Mouse (Mus musculus): Measurements from ENCODE around the gene Meltf. TPM values are rescaled to one million over a fixed set of nuclear protein-coding genes. Genes with fewer than 3 reads are reported as not detected.

Meltf gene
- polyA plus RNA-seq, 1 experiment from 2014 or later = not detected

DNA sequence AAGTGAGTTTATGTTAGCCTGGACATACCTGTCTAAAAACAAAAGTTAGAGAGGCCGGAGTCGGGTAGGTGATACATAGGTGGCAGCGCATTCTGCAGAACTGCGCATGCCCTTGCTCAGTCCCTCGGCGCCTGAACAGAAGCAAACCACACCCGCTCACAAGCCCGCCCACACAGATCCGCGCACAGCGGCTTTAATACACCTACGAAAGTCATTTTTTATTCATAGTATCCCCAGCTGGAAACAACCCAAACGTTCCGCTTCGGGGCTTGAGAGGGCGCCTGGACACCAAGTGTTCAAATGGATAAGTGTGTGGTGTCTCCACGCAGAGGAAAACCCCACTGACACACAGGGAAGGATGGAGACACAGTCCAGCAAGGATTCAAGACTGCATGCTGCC is 52.7 kb downstream of the Meltf start:
- Histone ChIP-seq H3K4me2 (ENCODE audit: low read depth, low read length) (no peak overlapping the region), H3K27me3 (ENCODE audit: control insufficient read depth, insufficient read depth, low read length) (peaks cover 26% of the 10 kb centered on the region)
- DNase-seq (ENCODE audit: low spot score) = no peak

DNA sequence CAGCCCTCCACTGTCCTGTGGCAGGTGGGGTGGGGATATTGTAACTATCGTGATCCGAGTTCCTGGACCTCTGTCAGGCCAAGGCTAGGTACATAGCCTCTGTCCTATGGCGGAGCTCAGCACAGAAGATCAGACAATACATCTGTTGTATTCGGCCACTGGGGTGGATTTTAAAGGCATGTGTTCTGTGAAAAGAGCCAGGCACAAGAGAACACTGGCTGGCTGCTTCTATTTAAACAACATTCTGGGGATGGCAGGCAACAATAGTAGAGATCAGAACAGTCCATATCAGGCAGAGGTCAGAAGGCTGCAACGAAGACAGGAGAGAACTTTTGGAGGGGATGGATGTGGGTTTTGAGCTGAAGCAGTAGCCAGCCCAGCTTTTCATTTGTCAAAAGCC is 53.6 kb downstream of the Meltf start:
- H3K4me3 ChIP-seq (ENCODE audit: low read depth, low read length) = no peak overlapping the region
- ATAC-seq (replicated peaks; ENCODE audit: insufficient number of reproducible peaks, low FRiP score, low TSS enrichment, low read depth) = no peak

More for the DNA sequence above, 52.7 kb downstream of the Meltf start:
- Histone ChIP-seq H3K4me1 (ENCODE audit: control insufficient read depth, insufficient read depth, low read length) (peaks cover 3% of the 10 kb centered on the region), H3K27ac (replicated peaks; ENCODE audit: low read depth, low read length) (no peak overlapping the region), H3K9me3 (replicated peaks; ENCODE audit: control insufficient read depth, low read length) (no peaks in the 10 kb centered on the region), H3K9ac (replicated peaks; ENCODE audit: low read length) (no peak overlapping the region), H3K4me3 (ENCODE audit: low read depth, low read length) (no peak overlapping the region), H3K36me3 (replicated peaks; ENCODE audit: control insufficient read depth, insufficient read depth, low read depth, low read length) (no peaks in the 10 kb centered on the region)
- no peak for ATAC-seq (replicated peaks; ENCODE audit: insufficient number of reproducible peaks, low FRiP score, low TSS enrichment, low read depth)
- whole genome bisulfite sequencing = 61% methylated on average over 17 of the region's 17 CpGs

DNA sequence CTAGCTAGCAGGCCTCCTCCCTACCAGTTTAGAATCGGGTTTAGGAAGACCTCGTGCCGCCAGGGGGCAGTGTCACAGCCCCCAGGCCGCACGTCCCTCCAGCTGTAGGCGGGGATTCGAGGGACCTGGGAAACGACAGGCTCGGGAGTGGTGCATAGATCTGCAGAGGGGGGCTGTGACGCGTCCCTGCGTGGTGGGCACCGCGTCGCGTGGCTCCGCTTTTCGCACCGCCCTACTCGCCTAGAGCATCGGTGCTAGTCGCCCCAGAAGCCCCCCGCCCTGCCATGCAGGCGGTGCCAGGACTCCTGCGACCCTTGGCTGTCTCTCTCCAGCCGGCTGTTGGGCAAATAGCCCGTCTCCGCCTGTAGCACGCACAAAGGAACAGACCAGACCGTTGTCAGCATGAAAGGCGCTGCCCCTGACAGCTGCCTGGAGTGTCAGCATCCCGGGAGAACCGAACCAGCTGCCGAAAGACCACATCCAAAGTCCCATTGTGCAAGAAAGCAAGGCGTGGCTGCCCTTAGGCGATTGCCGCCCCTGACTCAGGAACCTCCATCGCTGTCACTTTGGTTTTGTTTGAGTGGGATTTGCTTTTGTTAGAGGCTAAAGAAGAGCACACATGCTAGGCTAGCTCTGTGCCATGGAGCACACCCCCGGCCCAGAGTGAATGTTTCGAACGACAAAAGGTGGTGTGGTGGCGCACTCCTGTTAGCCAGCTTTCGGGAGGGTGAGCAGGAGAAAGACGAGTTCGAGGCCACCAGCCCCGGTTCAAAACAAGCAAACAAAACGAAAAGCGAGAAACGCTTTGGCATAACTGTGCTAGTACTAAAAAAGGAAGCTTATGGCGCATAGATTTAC is 54.5 kb downstream of the Meltf start:
- Histone ChIP-seq H3K36me3 (replicated peaks; ENCODE audit: control insufficient read depth, insufficient read depth, low read depth, low read length) (no peaks in the 10 kb centered on the region), H3K27ac (replicated peaks; ENCODE audit: low read depth, low read length) (no peak overlapping the region), H3K27me3 (ENCODE audit: control insufficient read depth, insufficient read depth, low read length) (peaks cover 29% of the 10 kb centered on the region), H3K9ac (replicated peaks; ENCODE audit: low read length) (peak overlapping the region; percentile 61), H3K4me3 (ENCODE audit: low read depth, low read length) (peak overlapping the region; percentile 46), H3K9me3 (replicated peaks; ENCODE audit: control insufficient read depth, low read length) (no peaks in the 10 kb centered on the region), H3K4me2 (ENCODE audit: low read depth, low read length) (peak overlapping the region; percentile 83), H3K4me1 (ENCODE audit: control insufficient read depth, insufficient read depth, low read length) (peaks cover 3% of the 10 kb centered on the region)
- under 1% methylated on average over 50 of the region's 50 CpGs for WGBS
- ATAC-seq (replicated peaks; ENCODE audit: insufficient number of reproducible peaks, low FRiP score, low TSS enrichment, low read depth) = peak; percentile 92
- DNase-seq (ENCODE audit: low spot score) = peak; percentile 95

More for the DNA sequence above, 53.6 kb downstream of the Meltf start:
- 48% methylated on average over 5 of the region's 5 CpGs for WGBS
- Histone ChIP-seq H3K9ac (replicated peaks; ENCODE audit: low read length) (no peak overlapping the region), H3K27me3 (ENCODE audit: control insufficient read depth, insufficient read depth, low read length) (peaks cover 29% of the 10 kb centered on the region), H3K27ac (replicated peaks; ENCODE audit: low read depth, low read length) (no peak overlapping the region), H3K4me2 (ENCODE audit: low read depth, low read length) (no peak overlapping the region), H3K9me3 (replicated peaks; ENCODE audit: control insufficient read depth, low read length) (no peaks in the 10 kb centered on the region), H3K36me3 (replicated peaks; ENCODE audit: control insufficient read depth, insufficient read depth, low read depth, low read length) (no peaks in the 10 kb centered on the region), H3K4me1 (ENCODE audit: control insufficient read depth, insufficient read depth, low read length) (peaks cover 3% of the 10 kb centered on the region)
- DNase-seq (ENCODE audit: low spot score) = no peak

DNA sequence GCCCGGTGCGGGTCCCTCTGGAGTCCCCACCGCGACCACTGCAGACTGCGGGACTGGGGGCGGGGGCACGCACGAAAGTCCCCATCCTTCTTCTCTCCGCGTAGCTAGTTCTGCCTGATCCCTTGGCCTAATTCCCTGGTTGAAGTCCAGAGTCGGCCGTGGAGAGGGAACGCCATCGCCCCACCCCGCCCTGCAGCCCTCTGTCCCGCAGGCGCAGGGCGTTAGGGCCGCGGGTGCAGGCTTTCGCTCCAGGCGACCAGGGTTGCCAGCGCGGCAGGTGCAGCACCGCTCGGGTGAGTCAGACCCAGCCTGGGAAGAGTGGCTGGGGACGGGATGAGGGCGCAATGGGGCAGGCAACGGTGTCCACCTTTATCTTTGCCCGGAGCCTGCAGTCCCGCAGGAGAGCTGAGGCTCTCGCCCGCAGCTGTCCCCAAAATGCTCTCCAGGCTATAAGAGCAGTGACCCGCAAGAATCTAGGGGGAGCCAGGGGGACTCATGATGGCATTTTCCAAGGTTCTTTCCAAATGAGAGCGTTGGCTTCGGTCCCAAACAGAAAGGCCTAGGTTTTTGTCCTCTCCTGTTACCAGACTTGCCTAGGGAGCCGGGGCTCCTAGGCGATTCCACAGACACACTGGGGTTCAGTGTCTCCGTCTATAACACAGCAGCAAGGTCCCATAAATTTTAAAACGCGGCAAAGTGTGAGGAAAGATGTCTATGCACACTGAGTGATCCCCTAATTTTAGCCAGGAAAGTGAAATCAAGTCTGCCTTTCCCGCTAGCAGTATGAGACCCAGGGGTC is 55.3 kb downstream of the Meltf start, which contains the start of gene Pigz:
Gene Pigz (plus strand): TSS at position 101 of the 799 bp plus-strand sequence.
- no peaks in the 10 kb centered on the region for H3K36me3 ChIP-seq (replicated peaks; ENCODE audit: control insufficient read depth, insufficient read depth, low read depth, low read length)
- ATAC-seq (replicated peaks; ENCODE audit: insufficient number of reproducible peaks, low FRiP score, low TSS enrichment, low read depth) (no peak), DNase-seq (ENCODE audit: low spot score) (no peak)
- WGBS = 5% methylated on average over 42 of the region's 42 CpGs
- peak within 1 kb of the TSS; percentile 61 for H3K9ac ChIP-seq (replicated peaks; ENCODE audit: low read length)
- H3K27ac ChIP-seq (replicated peaks; ENCODE audit: low read depth, low read length) = no peak within 1 kb of the TSS
- peak within 1 kb of the TSS; percentile 46 for H3K4me3 ChIP-seq (ENCODE audit: low read depth, low read length)
- H3K9me3 ChIP-seq (replicated peaks; ENCODE audit: control insufficient read depth, low read length) = no peaks in the 10 kb centered on the region
- peaks cover 3% of the 10 kb centered on the region for H3K4me1 ChIP-seq (ENCODE audit: control insufficient read depth, insufficient read depth, low read length)
- H3K4me2 ChIP-seq (ENCODE audit: low read depth, low read length) = peak within 1 kb of the TSS; percentile 83
- peaks cover 29% of the 10 kb centered on the region for H3K27me3 ChIP-seq (ENCODE audit: control insufficient read depth, insufficient read depth, low read length)

DNA sequence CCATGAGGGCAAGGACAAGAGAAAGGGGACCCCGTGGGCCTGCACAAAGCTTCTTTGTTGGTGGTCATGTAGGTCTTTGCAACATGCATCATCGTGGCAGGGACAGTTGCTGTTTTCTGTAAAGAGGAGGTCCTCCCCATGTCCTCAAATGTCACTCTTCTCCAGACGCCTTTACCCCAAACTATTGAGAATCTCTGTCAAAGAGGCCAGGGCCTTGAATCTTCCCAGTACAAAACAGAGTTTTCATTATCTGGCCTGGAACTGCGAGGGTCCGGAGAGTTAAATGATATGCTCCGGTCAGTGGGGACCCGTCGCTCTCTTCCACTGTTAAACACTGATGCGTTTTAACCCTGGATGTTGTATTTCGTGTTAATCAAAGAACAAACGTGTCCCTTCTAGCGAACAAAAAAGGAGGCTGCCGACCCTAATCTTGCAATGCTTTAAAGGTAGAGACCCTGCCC is 56.0 kb downstream of the Meltf start:
- Histone ChIP-seq H3K4me2 (ENCODE audit: low read depth, low read length) (peak overlapping the region; percentile 34; the same call in 1 of the 2 replicates), H3K9ac (replicated peaks; ENCODE audit: low read length) (no peak overlapping the region; the same call in 1 of the 2 replicates), H3K36me3 (replicated peaks; ENCODE audit: control insufficient read depth, insufficient read depth, low read depth, low read length) (no peaks in the 10 kb centered on the region), H3K9me3 (replicated peaks; ENCODE audit: control insufficient read depth, low read length) (no peaks in the 10 kb centered on the region), H3K4me1 (ENCODE audit: control insufficient read depth, insufficient read depth, low read length) (peaks cover 3% of the 10 kb centered on the region), H3K27ac (replicated peaks; ENCODE audit: low read depth, low read length) (no peak overlapping the region), H3K27me3 (ENCODE audit: control insufficient read depth, insufficient read depth, low read length) (peaks cover 29% of the 10 kb centered on the region), H3K4me3 (ENCODE audit: low read depth, low read length) (no peak overlapping the region)
- ATAC-seq (replicated peaks; ENCODE audit: insufficient number of reproducible peaks, low FRiP score, low TSS enrichment, low read depth) (no peak), DNase-seq (ENCODE audit: low spot score) (no peak)
- 10% methylated on average over 13 of the region's 13 CpGs for WGBS

DNA sequence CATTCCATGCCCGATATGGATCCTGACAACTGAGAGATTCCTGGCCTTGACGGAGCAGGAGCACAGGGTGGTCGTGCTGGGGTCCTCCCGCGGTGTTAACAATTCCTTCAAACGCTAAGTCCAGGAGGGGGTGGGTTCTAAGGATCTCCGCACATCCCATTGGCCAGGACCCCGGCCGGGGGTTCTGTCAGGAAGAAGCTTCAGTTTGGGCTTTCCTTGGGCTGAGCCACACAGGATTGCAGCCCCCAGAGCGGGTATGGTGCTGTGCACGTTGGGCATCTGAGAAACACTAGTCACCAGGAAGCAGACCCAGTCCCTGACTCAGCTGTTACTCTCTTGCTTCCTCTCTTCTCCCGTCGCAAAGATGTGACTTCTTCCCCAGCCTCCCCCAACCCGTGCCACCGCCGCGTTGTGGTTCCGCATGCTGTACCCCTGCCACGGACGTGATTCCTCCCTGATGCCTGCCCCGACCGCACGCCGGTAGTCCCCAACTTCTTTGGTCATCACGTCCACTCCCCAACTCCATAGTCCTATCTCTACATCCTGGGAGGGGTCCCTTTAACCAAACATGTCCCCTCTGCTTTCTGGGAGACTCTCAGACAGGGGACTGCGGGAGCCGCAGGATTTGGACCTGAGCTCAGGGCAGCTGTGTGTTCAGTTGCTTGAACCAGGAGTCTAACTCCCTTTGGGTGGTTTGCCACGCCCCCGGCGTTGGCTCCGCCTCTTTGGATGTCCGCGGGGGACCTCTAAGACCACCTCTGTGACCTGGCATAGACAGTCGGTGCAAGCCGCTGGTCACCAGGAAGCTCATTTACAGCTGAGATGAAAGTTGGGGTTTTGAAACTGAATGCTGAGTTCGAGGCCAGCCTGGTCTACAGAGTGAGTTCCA is 56.7 kb downstream of the Meltf start:
- H3K27ac ChIP-seq (replicated peaks; ENCODE audit: low read depth, low read length) = no peak overlapping the region
- ATAC-seq (replicated peaks; ENCODE audit: insufficient number of reproducible peaks, low FRiP score, low TSS enrichment, low read depth) = no peak

DNA sequence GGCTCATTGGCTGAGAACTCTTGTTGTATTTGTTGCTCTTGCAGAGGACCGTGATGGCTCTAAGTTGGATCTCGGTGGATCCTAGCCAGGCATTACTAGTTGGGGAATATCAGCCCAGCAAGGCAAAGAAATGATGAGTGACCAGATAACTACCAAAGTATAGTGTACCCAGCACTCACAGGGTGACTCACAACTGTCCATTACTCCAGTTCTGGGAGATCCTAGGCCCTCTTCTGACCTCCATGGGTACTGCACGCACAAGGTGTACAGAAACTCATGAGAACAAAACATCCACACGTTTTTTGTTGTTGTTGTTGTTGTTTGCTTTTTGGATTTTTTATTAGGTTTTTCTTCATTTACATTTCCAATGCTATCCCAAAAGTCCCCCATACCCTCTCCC is 58.0 kb downstream of the Meltf start:
- ATAC-seq (replicated peaks; ENCODE audit: insufficient number of reproducible peaks, low FRiP score, low TSS enrichment, low read depth) (no peak), DNase-seq (ENCODE audit: low spot score) (no peak)
- H3K27me3 ChIP-seq (ENCODE audit: control insufficient read depth, insufficient read depth, low read length) = peaks cover 29% of the 10 kb centered on the region
- H3K36me3 ChIP-seq (replicated peaks; ENCODE audit: control insufficient read depth, insufficient read depth, low read depth, low read length) = no peaks in the 10 kb centered on the region
- H3K4me2 ChIP-seq (ENCODE audit: low read depth, low read length) = no peak overlapping the region
- peaks cover 3% of the 10 kb centered on the region for H3K4me1 ChIP-seq (ENCODE audit: control insufficient read depth, insufficient read depth, low read length)
- H3K9ac ChIP-seq (replicated peaks; ENCODE audit: low read length) = no peak overlapping the region
- WGBS = 86% methylated on average over 4 of the region's 4 CpGs
- H3K9me3 ChIP-seq (replicated peaks; ENCODE audit: control insufficient read depth, low read length) = no peaks in the 10 kb centered on the region
- H3K27ac ChIP-seq (replicated peaks; ENCODE audit: low read depth, low read length) = no peak overlapping the region
- no peak overlapping the region for H3K4me3 ChIP-seq (ENCODE audit: low read depth, low read length)

More for the DNA sequence above, 56.7 kb downstream of the Meltf start:
- Histone ChIP-seq H3K4me3 (ENCODE audit: low read depth, low read length) (peak overlapping the region; percentile 21), H3K9me3 (replicated peaks; ENCODE audit: control insufficient read depth, low read length) (no peaks in the 10 kb centered on the region), H3K4me2 (ENCODE audit: low read depth, low read length) (peak overlapping the region; percentile 34), H3K27me3 (ENCODE audit: control insufficient read depth, insufficient read depth, low read length) (peaks cover 29% of the 10 kb centered on the region), H3K36me3 (replicated peaks; ENCODE audit: control insufficient read depth, insufficient read depth, low read depth, low read length) (no peaks in the 10 kb centered on the region), H3K4me1 (ENCODE audit: control insufficient read depth, insufficient read depth, low read length) (peaks cover 3% of the 10 kb centered on the region), H3K9ac (replicated peaks; ENCODE audit: low read length) (no peak overlapping the region)
- 4% methylated on average over 36 of the region's 36 CpGs for WGBS
- peak; percentile 32 for DNase-seq (ENCODE audit: low spot score)
